Mouse (Mus musculus) ES-Bruce4 (cell line): Measurements from ENCODE around the gene Htra3.
A peak's percentile ranks its signal among the peaks of the same experiment; 100 is the strongest.

ENCODE experiments used
- CTCF ChIP-seq: IDR thresholded peaks from one replicate; pipeline ENCODE4 v1.8.1; 2011; ENCODE audit warnings: low read depth, low read length
- EP300 ChIP-seq: IDR thresholded peaks from 2 replicates; pipeline ENCODE4 v1.6.1; 2011; ENCODE audit warnings: low read depth, low read length; ENCODE audit not compliant: insufficient read depth
- POLR2A ChIP-seq: IDR thresholded peaks from one replicate; pipeline ENCODE4 v1.8.1; 2011; ENCODE audit warnings: low read length; ENCODE audit not compliant: insufficient read depth

DNA sequence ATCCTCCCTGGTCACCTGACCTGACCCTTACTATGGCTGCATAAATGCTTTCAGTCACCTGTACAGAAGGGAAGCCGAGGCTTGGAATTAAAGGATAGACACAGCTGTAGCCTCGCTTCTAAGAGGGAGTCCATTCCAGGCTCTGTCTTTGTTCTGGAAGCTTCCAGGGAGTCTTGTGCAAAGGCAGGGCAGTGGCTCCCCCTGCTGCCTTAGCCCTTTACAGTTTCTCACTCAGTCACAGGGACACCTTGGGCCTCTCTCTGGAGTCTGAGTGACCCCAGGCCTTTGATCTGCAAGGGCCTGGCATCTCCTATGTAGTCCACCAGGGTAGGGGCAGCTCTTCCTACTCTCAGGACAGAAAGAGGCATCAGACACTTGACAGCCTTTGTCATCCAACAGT, 1.4 kb upstream of the Htra3 start:
- TF ChIP-seq POLR2A (no peak), CTCF (peak; percentile 37), EP300 (no peak)
